Mouse (Mus musculus) layer of hippocampus, adult 2 months (tissue): Measurements from ENCODE around the gene Zcchc13. TPM values are rescaled to one million over a fixed set of nuclear protein-coding genes. Genes with fewer than 3 reads are reported as not detected.
A peak's percentile ranks its signal among the peaks of the same experiment; 100 is the strongest.

ENCODE experiments used
- DNase-seq, 2 experiments: peaks; one replicate each; pipeline ENCODE4 v3.0.0; 2022; ENCODE audit warnings: low spot score in 2 of 2
- H3K27ac ChIP-seq: fragments of 200-600 bp; 2 replicates; pipeline ENCODE4 v1.8.1; 2022
- H3K4me3 ChIP-seq: fragments of 200-600 bp; 2 replicates; pipeline ENCODE4 v1.8.1; 2022; ENCODE audit warnings: mild to moderate bottlenecking
- CTCF ChIP-seq: fragments of 200-600 bp; conservative IDR thresholded peaks from 2 replicates; pipeline ENCODE4 v1.8.1; 2022; ENCODE audit warnings: antibody characterized with exemption, mild to moderate bottlenecking, moderate library complexity
- long read RNA-seq, 2 experiments: library from polyadenylated mRNA; stranded (forward); transcript quantifications; one replicate each; pipeline ENCODE4 v2.0.0; 2021; ENCODE audit warnings: borderline mapping rate in 2 of 2
- total RNA-seq, 2 experiments: library from RNA; stranded (reverse); gene quantifications; 2 replicates each; pipeline ENCODE4 v1.2.3; 2021

The Zcchc13 gene
- not detected for total RNA-seq
- long read RNA-seq, experiment 1 = 0 reads
- long read RNA-seq, experiment 2 = 0 reads

DNA sequence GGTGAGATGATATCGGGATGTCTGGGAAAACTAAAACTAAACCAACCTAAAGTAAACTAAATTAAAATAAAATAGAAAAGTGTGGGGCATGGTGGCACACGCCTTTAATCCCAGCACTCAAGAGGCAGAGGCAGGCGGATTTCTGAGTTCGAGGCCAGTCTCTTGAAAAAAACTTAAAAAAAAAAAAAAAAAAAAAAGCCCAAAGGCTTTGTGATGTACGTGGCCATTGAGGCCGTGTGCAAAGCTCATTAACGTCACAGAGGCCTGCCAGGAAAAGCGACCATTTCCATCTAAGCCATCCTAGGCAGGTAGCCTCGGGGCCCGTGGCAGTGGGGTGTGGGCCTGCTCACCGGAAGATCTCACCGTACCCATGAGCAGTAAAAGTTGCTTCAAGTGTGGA is at the start of gene Zcchc13:
Zcchc13 (plus strand) TSS at position 284 of the 400 bp plus-strand sequence.
- H3K4me3 ChIP-seq = no peak within 1 kb of the TSS
- no peak within 1 kb of the TSS for H3K27ac ChIP-seq
- TF ChIP-seq CTCF = no peak
- no peak for DNase-seq

DNA sequence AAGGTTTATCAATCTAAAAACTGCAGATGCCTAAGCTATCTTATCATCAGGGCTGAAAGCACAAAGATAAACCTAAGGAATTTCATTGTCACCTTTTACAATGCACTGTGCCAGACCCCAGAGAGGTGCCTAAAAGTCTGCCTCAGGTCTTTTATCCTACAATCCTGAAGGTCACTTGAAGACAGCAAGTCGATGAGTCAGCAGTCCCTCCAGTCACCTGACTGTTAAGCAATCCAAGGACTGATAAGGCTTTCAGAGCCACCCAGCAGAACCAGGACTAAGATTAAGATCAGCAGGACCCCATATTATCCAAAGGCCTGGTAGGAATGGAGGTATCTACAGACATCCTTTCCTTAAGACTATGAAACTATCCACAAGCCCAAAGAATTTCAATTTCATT is 46.1 kb upstream of the Zcchc13 start:
- no peak overlapping the region for H3K27ac ChIP-seq
- no peak for DNase-seq

GRCm38 (mm10) chrX:103592056-103592455 is 38.3 kb upstream of the Zcchc13 start:
- no peak for DNase-seq
- TF ChIP-seq CTCF = no peak
- no peak overlapping the region for H3K4me3 ChIP-seq
- peak overlapping the region; percentile 46; the same call in 1 of the 2 replicates for H3K27ac ChIP-seq

More for the DNA sequence above, 46.1 kb upstream of the Zcchc13 start:
- no peak for TF ChIP-seq CTCF
- H3K4me3 ChIP-seq = no peak overlapping the region

- H3K4me3 ChIP-seq = no peak overlapping the region
- DNase-seq = no peak
- H3K27ac ChIP-seq = no peak overlapping the region
- no peak for TF ChIP-seq CTCF
Observed at GRCm38 (mm10) chrX:103602553-103602952, 27.8 kb upstream of the Zcchc13 start.

GRCm38 (mm10) chrX:103604211-103604610 is 26.2 kb upstream of the Zcchc13 start:
- Histone ChIP-seq H3K4me3 (no peak overlapping the region), H3K27ac (peak overlapping the region; percentile 18; the same call in 1 of the 2 replicates)
- no peak for TF ChIP-seq CTCF
- DNase-seq = no peak

GRCm38 (mm10) chrX:103605473-103605872 is 24.9 kb upstream of the Zcchc13 start:
- no peak for DNase-seq
- Histone ChIP-seq H3K27ac (no peak overlapping the region), H3K4me3 (no peak overlapping the region)
- no peak for TF ChIP-seq CTCF

DNA sequence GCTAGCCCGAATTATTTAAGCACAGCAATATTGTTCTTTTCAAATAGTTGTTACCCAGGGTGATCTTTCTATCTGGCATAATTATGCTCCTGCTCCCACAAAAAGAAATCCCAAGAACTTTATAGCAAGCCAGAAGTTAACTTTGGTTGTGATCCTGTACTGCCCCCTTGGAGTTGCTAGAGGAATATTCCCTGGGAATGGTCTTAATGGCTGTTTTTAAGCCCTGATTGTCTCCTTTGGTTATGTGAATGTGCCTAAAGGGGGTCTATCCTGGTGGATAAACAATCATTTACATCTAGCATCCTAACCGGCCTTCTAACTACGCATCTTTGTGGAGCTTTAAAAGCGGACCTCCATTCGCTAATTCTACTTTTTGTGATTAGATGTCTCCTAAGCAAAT is 20.0 kb upstream of the Zcchc13 start:
- DNase-seq = no peak
- TF ChIP-seq CTCF = peak; percentile 57
- Histone ChIP-seq H3K4me3 (no peak overlapping the region), H3K27ac (no peak overlapping the region)

DNA sequence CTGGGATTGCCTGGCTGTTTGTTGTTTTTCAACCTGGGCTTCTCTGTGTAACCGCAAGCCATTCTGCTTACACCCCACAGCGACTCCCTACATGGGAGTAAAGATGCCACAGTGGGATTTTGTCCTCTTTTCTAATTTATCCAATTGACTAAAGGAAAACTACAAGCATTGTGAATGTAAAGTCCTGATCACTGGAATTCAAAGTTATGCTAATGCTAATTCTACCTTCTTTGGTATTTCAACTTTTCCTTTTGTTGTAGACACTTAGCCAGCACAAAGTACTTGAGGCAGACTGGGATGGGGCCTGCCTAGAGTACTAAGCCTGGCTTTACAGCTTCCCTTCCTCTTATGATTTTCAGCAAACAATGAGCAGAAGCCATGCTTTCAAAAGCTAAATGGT is 18.9 kb upstream of the Zcchc13 start:
- no peak for TF ChIP-seq CTCF
- H3K4me3 ChIP-seq = no peak overlapping the region
- H3K27ac ChIP-seq = no peak overlapping the region
- DNase-seq = no peak

DNA sequence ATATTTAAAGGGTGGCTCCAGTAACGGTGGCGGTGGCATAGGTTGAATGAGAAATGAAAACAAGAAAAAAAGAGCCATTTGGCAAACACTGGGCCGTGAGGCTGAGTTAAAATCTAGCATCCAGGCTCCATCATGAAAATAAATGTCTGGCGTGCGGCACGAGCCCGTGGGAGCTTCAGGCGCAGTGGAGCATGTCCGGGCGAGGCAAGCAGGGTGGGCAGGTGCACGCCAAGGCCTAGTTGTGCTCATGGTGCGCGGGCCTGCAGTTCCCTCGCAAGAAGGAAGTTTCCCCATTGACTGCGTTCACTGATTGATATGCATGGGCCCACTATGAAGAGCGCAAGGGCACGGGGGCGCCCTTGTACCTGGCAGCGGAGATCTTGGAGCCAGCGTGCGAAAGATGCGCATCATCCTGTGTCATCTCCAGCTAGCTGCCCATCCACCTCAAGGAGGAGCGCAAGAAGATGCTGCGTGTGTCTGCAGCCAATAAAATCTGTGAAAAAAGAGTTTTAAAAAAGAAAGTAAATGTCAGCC is 15.6 kb upstream of the Zcchc13 start:
- DNase-seq = no peak
- TF ChIP-seq CTCF = no peak
- H3K4me3 ChIP-seq = no peak overlapping the region
- no peak overlapping the region for H3K27ac ChIP-seq

GRCm38 (mm10) chrX:103615453-103615852 is 14.9 kb upstream of the Zcchc13 start:
- Histone ChIP-seq H3K4me3 (no peak overlapping the region; the same call in 1 of the 2 replicates), H3K27ac (no peak overlapping the region; the same call in 1 of the 2 replicates)
- no peak for TF ChIP-seq CTCF
- DNase-seq = no peak

- TF ChIP-seq CTCF = no peak
- DNase-seq = no peak
- peak overlapping the region; percentile 86 for H3K27ac ChIP-seq
Observed at GRCm38 (mm10) chrX:103616162-103616535, 14.2 kb upstream of the Zcchc13 start.

DNA sequence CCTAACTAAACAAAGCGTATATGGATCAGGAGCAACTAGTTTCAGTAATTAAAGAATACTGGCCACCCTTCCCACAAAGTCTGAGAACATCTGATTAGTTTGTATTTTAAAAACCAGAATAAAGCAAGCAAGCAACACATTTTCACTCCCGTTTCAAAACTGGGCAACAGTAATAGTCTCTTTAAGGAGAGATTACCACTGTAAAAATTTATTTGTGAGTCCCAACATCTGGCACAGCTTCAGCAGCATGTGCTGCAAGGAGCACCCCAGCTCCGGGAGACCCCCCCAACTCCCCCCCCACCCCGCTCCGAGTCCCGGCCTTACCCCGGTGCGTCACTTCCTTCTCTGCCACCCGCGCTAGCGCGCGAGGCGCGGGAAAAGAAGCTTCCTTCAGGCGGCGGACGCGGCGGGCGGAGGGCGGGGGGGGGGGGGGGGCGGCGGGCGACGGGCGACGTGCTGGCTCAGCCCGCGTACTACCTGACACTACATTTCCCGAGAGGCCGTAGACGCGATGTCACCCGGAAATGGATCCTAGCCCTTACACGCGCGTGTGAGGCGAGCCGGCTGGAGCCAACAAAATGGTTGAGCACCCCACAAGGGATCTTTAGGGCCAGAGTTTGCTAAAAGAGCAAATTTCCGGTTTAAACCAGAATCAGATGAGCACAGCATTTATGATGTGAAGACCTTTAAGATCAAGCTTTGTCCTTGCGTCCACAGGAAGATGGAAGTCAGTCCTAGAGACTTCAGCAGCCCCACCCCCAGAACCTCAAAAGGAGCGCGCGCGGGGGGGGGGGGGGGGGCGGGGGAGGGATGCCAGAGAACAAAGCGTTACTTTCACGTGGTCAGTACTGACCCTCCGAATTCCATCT is 13.6 kb upstream of the Zcchc13 start:
- TF ChIP-seq CTCF = no peak
- Histone ChIP-seq H3K27ac (peak overlapping the region; percentile 86), H3K4me3 (peak overlapping the region; percentile 56)
- DNase-seq = peak; percentile 57 to 91

More at GRCm38 (mm10) chrX:103616162-103616535, 14.2 kb upstream of the Zcchc13 start:
- H3K4me3 ChIP-seq = peak overlapping the region; percentile 56

DNA sequence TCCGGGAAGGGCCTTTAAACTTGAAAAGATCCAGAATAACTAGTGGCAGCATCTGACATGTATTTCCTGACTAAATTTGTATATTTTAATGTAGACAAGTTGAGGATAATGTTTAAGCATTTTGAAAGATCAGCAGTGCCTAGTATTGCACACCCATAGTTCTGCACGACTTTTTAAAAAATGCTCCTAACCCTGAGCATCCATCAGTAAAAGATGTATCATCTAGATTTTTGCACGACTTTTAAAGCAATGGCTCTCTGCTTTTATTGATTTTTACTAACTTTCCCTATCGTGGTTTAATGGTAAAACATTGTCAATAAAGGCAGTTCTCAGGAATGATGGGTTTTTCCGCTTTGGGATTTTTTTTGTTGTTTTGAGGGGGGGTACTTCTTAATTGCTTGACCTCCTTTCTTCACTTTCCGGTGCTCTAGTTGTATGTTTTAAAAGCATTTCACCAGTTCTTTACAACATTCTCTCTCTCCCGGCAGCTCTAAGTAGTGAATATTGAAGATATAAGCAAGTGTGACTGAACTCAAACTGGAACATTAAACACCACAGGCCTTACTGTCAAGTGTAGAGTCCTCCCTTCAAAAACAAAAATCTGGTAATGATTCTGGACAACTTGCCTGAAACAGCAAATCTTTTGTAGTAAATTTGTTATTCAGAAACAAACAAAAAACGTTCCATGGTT is 12.8 kb upstream of the Zcchc13 start:
- DNase-seq = no peak
- H3K27ac ChIP-seq = peak overlapping the region; percentile 86
- H3K4me3 ChIP-seq = peak overlapping the region; percentile 56
- TF ChIP-seq CTCF = no peak
